Mouse (Mus musculus): Measurements from ENCODE around the gene Cnih3. TPM values are rescaled to one million over a fixed set of nuclear protein-coding genes. Genes with fewer than 3 reads are reported as not detected.
A peak's percentile ranks its signal among the peaks of the same experiment; 100 is the strongest.

Cnih3 gene
- total and polyA plus RNA-seq, 3 experiments: 0.11 TPM; not detected in 2

DNA sequence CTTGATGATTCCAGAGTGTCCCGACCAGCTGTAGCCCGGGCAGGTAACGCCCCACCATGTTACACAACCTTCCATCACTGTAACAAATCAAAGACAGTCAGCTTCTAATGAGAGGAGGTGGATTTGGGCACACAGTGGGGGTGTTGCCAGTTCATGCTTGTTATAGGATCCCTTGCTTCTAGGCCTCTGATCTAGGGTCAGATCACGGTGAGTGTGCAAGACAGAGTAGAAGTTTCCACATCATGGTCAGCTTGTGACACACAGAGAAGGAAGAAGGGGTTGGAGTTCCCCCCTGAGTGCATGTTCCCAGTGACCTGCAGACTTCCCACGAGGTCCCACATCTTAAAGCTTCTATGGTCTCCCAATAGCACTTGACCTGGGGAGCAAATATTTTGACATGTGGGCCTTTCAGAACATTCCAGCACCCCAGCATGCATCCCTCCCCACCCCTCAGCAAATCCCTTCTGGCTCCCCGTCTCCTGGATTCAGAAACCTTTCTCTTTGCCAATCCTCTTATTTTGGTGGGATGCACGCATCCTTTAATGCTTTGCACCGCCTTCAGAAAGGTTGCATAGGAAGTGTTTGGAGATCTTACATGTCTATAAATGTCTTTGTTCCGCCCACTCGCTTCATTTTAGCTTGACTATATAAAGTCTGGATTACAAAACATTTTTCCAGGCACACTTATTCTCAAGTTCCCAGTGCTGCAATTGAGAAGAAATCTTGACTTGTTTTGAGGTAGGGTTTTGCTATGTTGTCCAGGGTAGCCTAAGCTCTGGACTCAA, 24.6 kb upstream of the Cnih3 start:
- no peak for TF ChIP-seq GATA1 (IDR thresholded peaks at IDR 0.05; ENCODE audit: borderline replicate concordance, low read length)
- no peak for TF ChIP-seq POLR2AphosphoS5 (IDR thresholded peaks at IDR 0.05; ENCODE audit: insufficient replicate concordance, low read depth, low read length)
- TF ChIP-seq CTCF (IDR thresholded peaks at IDR 0.05; ENCODE audit: low read depth, low read length): no peak
- TF ChIP-seq GATA2 (IDR thresholded peaks at IDR 0.05; ENCODE audit: borderline replicate concordance, low read depth, low read length): no peak
- TF ChIP-seq TAL1 (conservative IDR thresholded peaks at IDR 0.05; ENCODE audit: low read depth, low read length): no peak
- DNase-seq (ENCODE audit: low spot score) (no peak), ATAC-seq (ENCODE audit: extremely low read depth, insufficient number of reproducible peaks, low FRiP score, poor library complexity, severe bottlenecking) (no peak)
- Histone ChIP-seq H3K9me3 (replicated peaks) (no peaks in the 10 kb centered on the region), H3K27me3 (ENCODE audit: insufficient read depth, low read length) (no peaks in the 10 kb centered on the region), H3K36me3 (replicated peaks) (no peaks in the 10 kb centered on the region), H3K4me1 (ENCODE audit: insufficient read depth, low read depth, low read length) (peaks cover 46% of the 10 kb centered on the region), H3K4me3 (ENCODE audit: low read depth, low read length) (no peak overlapping the region)

DNA sequence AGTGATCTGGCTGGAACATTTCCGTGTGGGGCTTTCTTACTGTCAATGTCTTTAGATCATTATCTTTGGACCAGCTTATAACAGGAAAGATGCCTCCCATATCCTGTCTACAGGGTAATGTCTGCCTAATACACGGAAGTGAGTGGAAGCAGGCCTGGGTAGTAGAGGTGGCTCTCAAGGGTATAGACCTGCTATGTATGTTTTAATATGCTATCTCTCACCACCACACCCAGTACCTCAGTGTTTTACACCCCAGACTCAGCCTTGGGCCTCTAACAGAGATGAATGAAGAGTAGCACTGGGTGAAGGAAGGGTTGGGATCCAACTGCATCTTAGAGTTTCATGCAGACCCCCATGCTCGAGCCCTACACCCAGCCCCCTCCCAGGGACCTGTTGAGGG, 23.3 kb upstream of the Cnih3 start:
- Histone ChIP-seq H3K4me1 (ENCODE audit: insufficient read depth, low read depth, low read length) (peaks cover 36% of the 10 kb centered on the region), H3K9me3 (replicated peaks) (peaks cover 4% of the 10 kb centered on the region), H3K27me3 (ENCODE audit: insufficient read depth, low read length) (no peaks in the 10 kb centered on the region), H3K4me3 (ENCODE audit: low read depth, low read length) (no peak overlapping the region), H3K36me3 (replicated peaks) (no peaks in the 10 kb centered on the region)
- no peak for ATAC-seq (ENCODE audit: extremely low read depth, insufficient number of reproducible peaks, low FRiP score, poor library complexity, severe bottlenecking)
- TF ChIP-seq GATA2 (IDR thresholded peaks at IDR 0.05; ENCODE audit: borderline replicate concordance, low read depth, low read length): no peak
- DNase-seq (ENCODE audit: low spot score): no peak

DNA sequence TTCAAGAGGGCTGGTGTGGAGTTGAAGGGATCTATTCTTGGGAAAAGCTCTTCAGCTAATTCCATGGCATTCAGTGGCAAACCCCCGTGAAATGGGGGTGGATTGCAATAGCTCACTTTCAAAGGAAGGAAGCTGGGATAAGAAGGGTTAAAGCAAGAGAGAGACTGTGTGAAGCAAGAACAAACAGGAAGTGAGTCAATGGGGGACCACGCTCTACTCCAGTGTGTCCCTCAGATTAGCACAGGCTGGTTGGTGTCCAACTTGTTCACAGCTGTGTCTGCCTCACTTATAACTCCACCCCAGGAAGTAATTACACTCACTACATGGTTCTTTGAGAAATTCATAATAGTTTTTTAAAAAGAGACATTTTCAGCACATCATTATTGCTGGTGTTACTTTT, 19.8 kb upstream of the Cnih3 start:
- DNase-seq (ENCODE audit: low spot score) (no peak), ATAC-seq (ENCODE audit: extremely low read depth, insufficient number of reproducible peaks, low FRiP score, poor library complexity, severe bottlenecking) (no peak)
- Histone ChIP-seq H3K4me3 (ENCODE audit: low read depth, low read length) (no peak overlapping the region), H3K27me3 (ENCODE audit: insufficient read depth, low read length) (no peaks in the 10 kb centered on the region), H3K4me1 (ENCODE audit: insufficient read depth, low read depth, low read length) (peaks cover 46% of the 10 kb centered on the region), H3K9me3 (replicated peaks) (peaks cover 13% of the 10 kb centered on the region), H3K36me3 (replicated peaks) (no peaks in the 10 kb centered on the region)
- TF ChIP-seq CTCF (IDR thresholded peaks at IDR 0.05; ENCODE audit: low read depth, low read length): no peak
- no peak for TF ChIP-seq GATA1 (IDR thresholded peaks at IDR 0.05; ENCODE audit: borderline replicate concordance, low read length)
- no peak for TF ChIP-seq POLR2AphosphoS5 (IDR thresholded peaks at IDR 0.05; ENCODE audit: insufficient replicate concordance, low read depth, low read length)
- TF ChIP-seq GATA2 (IDR thresholded peaks at IDR 0.05; ENCODE audit: borderline replicate concordance, low read depth, low read length): no peak
- no peak for TF ChIP-seq TAL1 (conservative IDR thresholded peaks at IDR 0.05; ENCODE audit: low read depth, low read length)

DNA sequence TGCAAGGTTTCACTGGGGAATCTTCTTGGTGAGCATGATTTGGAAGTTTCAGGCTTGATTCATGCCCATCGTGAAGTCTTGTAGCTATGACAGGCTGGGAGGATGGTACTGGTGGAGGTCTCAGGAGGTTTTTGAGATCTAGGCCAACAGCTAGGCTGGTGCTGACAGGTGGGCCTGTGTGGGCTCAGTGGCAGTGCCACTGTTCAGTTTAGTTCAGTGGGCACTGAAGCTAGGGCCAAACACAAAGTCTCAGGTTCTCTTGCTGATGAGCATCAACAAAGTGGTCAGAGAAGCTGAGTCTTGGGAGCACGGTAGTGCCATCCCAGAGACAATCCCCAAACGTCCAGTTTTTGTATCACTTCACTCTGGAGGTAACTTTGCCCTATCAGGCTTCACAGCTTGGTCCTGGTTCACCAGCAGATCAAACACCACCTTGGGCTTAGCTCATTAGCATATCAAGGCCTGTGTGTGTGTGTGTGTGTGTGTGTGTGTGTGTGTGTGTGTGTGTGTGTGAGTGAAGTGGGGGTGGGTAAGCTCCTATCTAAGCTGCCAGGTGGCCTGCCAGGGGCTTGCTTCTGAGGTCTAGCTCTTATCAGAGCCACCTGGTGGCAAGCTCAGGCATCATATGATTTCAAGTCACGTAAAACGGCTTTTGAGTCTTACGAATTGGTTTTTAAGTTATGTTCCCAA, 18.0 kb upstream of the Cnih3 start:
- H3K4me1 ChIP-seq (ENCODE audit: insufficient read depth, low read depth, low read length): peaks cover 41% of the 10 kb centered on the region
- DNase-seq (ENCODE audit: low spot score) (no peak), ATAC-seq (ENCODE audit: extremely low read depth, insufficient number of reproducible peaks, low FRiP score, poor library complexity, severe bottlenecking) (peak; percentile 67)

DNA sequence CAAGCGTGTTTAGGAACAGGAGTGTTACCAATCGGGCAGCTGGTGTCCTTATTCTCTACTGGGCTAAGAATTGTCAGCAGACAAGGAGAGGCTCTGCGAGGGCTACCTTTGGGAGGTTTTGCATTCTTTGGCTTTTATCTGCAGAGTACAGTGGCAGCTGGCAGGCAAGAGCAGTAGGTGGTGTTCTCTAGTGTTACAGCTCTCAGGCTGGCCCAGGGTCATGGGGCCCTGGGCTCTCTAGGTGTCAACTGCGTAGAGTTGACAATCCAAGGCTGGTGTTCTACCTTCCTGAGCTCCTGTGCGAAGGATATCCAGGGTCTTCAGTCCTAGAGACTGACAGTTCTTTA, 17.4 kb upstream of the Cnih3 start:
- Histone ChIP-seq H3K4me1 (ENCODE audit: insufficient read depth, low read depth, low read length) (peaks cover 41% of the 10 kb centered on the region), H3K4me3 (ENCODE audit: low read depth, low read length) (peak overlapping the region; percentile 17; the same call in 1 of the 2 replicates), H3K36me3 (replicated peaks) (no peaks in the 10 kb centered on the region), H3K27me3 (ENCODE audit: insufficient read depth, low read length) (no peaks in the 10 kb centered on the region), H3K9me3 (replicated peaks) (peaks cover 13% of the 10 kb centered on the region)
- no peak for TF ChIP-seq GATA2 (IDR thresholded peaks at IDR 0.05; ENCODE audit: borderline replicate concordance, low read depth, low read length)
- peak; percentile 58 for ATAC-seq (ENCODE audit: extremely low read depth, insufficient number of reproducible peaks, low FRiP score, poor library complexity, severe bottlenecking)
- no peak for DNase-seq (ENCODE audit: low spot score)

More for the DNA sequence above, 18.0 kb upstream of the Cnih3 start:
- TF ChIP-seq GATA2 (IDR thresholded peaks at IDR 0.05; ENCODE audit: borderline replicate concordance, low read depth, low read length): no peak
- peak; percentile 86 for TF ChIP-seq TAL1 (conservative IDR thresholded peaks at IDR 0.05; ENCODE audit: low read depth, low read length)
- TF ChIP-seq GATA1 (IDR thresholded peaks at IDR 0.05; ENCODE audit: borderline replicate concordance, low read length): no peak
- H3K27me3 ChIP-seq (ENCODE audit: insufficient read depth, low read length): no peaks in the 10 kb centered on the region
- no peak overlapping the region; the same call in 1 of the 2 replicates for H3K4me3 ChIP-seq (ENCODE audit: low read depth, low read length)
- peaks cover 13% of the 10 kb centered on the region for H3K9me3 ChIP-seq (replicated peaks)
- H3K36me3 ChIP-seq (replicated peaks): no peaks in the 10 kb centered on the region

DNA sequence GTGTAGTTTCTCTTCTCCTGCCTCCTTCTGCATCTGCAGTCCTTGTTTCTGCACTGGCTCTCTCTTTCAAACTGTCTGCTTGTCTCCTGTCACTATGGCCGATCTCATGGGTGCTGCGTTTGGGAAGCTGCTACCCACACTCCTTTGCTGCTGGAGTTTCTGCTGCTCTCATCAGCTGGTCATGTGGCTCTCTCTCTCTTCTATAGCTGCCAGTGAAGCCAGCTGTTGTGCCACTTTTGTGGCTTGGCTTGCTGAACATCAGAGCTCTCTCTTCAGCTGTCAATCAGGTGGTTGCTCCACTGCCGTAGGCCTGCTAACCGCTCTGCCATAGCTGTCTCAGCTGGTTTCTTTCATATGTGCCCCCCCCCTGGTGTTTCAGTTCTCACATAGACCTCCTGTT, 17.0 kb upstream of the Cnih3 start:
- peaks cover 41% of the 10 kb centered on the region for H3K4me1 ChIP-seq (ENCODE audit: insufficient read depth, low read depth, low read length)
- DNase-seq (ENCODE audit: low spot score): no peak
- H3K9me3 ChIP-seq (replicated peaks): peaks cover 13% of the 10 kb centered on the region
- no peak for ATAC-seq (ENCODE audit: extremely low read depth, insufficient number of reproducible peaks, low FRiP score, poor library complexity, severe bottlenecking)
- TF ChIP-seq TAL1 (conservative IDR thresholded peaks at IDR 0.05; ENCODE audit: low read depth, low read length) (no peak), GATA2 (IDR thresholded peaks at IDR 0.05; ENCODE audit: borderline replicate concordance, low read depth, low read length) (no peak), CTCF (IDR thresholded peaks at IDR 0.05; ENCODE audit: low read depth, low read length) (no peak), GATA1 (IDR thresholded peaks at IDR 0.05; ENCODE audit: borderline replicate concordance, low read length) (no peak), POLR2AphosphoS5 (IDR thresholded peaks at IDR 0.05; ENCODE audit: insufficient replicate concordance, low read depth, low read length) (no peak)
- no peaks in the 10 kb centered on the region for H3K36me3 ChIP-seq (replicated peaks)
- H3K27me3 ChIP-seq (ENCODE audit: insufficient read depth, low read length): no peaks in the 10 kb centered on the region
- peak overlapping the region; percentile 17; the same call in 1 of the 2 replicates for H3K4me3 ChIP-seq (ENCODE audit: low read depth, low read length)

Data from G1E (cell line).